Mouse (Mus musculus) retina, adult 2 months (tissue): Measurements from ENCODE around the gene Ube4b.

ENCODE experiments used
- DNase-seq: peaks from one replicate; pipeline ENCODE4 v3.0.0-alpha.2; 2012; ENCODE audit warnings: low read depth, low spot score

The Ube4b gene

GRCm38 (mm10) chr4:149305761-149306711 lies 120.5 kb downstream of the Ube4b start:
- no peak for DNase-seq

DNA sequence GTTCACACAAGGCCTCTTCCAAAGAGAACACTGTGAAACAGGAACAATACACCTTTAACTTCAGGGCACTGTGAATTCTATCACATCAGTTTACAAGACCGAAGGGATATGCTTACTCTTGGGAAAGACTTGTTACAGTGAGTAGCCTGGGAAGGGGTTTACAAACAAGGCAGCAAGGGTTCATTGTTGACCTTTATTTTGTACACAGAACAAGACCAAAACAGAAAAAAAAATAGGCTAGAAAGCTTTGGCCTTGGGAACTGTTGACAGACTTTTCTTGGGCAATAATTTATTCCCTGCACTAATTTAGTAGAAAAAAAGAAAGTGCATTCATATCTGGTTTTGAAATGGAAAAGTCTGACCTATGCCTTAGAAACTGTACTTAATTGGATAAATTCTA lies 122.1 kb downstream of the Ube4b start:
- no peak for DNase-seq

DNA sequence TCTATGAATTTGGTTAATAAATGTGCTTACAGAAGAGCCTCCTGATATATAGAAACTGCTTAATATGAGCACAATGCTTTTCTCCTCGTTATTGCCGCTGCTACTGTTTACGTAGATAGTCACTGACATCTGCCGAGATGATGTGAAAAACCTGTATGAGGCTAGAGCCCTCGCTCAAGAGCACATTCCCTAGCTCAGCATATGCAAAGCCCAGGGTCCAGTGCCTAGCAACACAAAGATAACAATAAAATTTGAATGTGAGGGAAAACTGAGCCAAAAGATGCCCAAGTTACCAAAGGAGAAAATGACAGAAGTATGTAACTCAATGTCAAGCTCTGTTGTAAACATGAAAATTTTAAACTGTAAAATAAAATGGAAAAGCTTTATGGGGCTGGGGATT lies 123.0 kb downstream of the Ube4b start:
- DNase-seq = no peak

GRCm38 (mm10) chr4:149302751-149303150 lies 123.8 kb downstream of the Ube4b start:
- no peak for DNase-seq

DNA sequence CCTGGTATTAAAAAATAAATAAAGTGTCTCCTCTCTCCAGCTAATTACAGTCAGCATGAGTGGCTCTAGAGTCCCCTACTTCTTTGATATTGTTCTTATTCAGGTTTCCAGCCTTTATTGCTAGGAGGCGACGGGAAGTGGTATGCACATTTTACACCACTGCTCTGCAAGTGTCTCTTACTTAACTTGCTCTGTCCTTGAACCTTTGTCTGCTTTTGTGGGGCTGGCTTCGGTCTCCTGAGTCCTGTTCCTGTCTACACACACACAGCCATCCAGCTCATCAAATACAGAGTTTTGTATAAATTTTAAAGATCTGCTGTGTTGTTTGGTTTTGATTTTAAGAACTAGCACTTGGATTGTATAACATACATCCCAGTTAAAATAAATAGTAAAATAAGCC lies 124.4 kb downstream of the Ube4b start:
- no peak for DNase-seq

- DNase-seq = no peak
Measured at GRCm38 (mm10) chr4:149296501-149296900, 130.0 kb downstream of the Ube4b start.

GRCm38 (mm10) chr4:149292984-149293383 lies 133.6 kb downstream of the Ube4b start:
- DNase-seq = no peak

- DNase-seq = no peak
Measured at GRCm38 (mm10) chr4:149291061-149291460, 135.5 kb downstream of the Ube4b start.

GRCm38 (mm10) chr4:149290157-149290750 lies 136.3 kb downstream of the Ube4b start:
- no peak for DNase-seq

- DNase-seq = no peak
Measured at GRCm38 (mm10) chr4:149286287-149287137, 140.0 kb downstream of the Ube4b start.

- no peak for DNase-seq
Measured at GRCm38 (mm10) chr4:149285691-149286090, 140.9 kb downstream of the Ube4b start.

- no peak for DNase-seq
Measured at GRCm38 (mm10) chr4:149283018-149283417, 143.5 kb downstream of the Ube4b start.

- DNase-seq = no peak
Measured at GRCm38 (mm10) chr4:149282025-149282738, 144.4 kb downstream of the Ube4b start.
